Mouse (Mus musculus) CH12.LX (cell line): Measurements from ENCODE around the gene Gm20388.

Experiments
- CHD1 ChIP-seq: IDR thresholded peaks from 2 replicates; pipeline ENCODE4 v1.6.1; 2012; ENCODE audit warnings: low read depth, low read length, improper control_type of control experiment, inconsistent platforms
- CTCF ChIP-seq, 2 experiments: IDR thresholded peaks in 1 of 2; conservative IDR thresholded peaks in 1 of 2; 2 replicates each; pipeline ENCODE4 v1.5.1; 2011 to 2012; ENCODE audit warnings: low read depth in 2 of 2, low read length in 2 of 2, improper control_type of control experiment in 1 of 2, inconsistent platforms in 1 of 2, mild to moderate bottlenecking in 1 of 2, moderate library complexity in 1 of 2
- EP300 ChIP-seq: IDR thresholded peaks from 2 replicates; pipeline ENCODE4 v1.6.1; 2011; ENCODE audit warnings: low read length, improper control_type of control experiment
- KAT2A ChIP-seq: IDR thresholded peaks from 2 replicates; pipeline ENCODE4 v1.6.1; 2012; ENCODE audit warnings: low read length, improper control_type of control experiment, inconsistent platforms; ENCODE audit not compliant: insufficient replicate concordance
- SIN3A ChIP-seq: IDR thresholded peaks from 2 replicates; pipeline ENCODE4 v1.6.1; 2012; ENCODE audit warnings: low read length, improper control_type of control experiment, inconsistent platforms

GRCm38 (mm10) chr8:120282465-120282864, 371.8 kb downstream of the Gm20388 start:
- TF ChIP-seq CHD1: no peak
- no peak for TF ChIP-seq KAT2A
- TF ChIP-seq SIN3A: no peak
- no peak for TF ChIP-seq EP300
- TF ChIP-seq CTCF (conservative IDR thresholded peaks at IDR 0.05 in 1 of 2, IDR thresholded peaks at IDR 0.05 in 1 of 2; ENCODE audit: low read depth in 2 of 2, low read length in 2 of 2): no peak
